Mouse (Mus musculus): ENCODE measurements at regions not wholly inside any gene's neighbourhood (a gene's known extent, or its start where the extent isn't known, plus 50 kb on each side); places are given as distances from the start of the nearest gene placed in this dataset.
A peak's percentile ranks its signal among the peaks of the same experiment; 100 is the strongest.

DNA sequence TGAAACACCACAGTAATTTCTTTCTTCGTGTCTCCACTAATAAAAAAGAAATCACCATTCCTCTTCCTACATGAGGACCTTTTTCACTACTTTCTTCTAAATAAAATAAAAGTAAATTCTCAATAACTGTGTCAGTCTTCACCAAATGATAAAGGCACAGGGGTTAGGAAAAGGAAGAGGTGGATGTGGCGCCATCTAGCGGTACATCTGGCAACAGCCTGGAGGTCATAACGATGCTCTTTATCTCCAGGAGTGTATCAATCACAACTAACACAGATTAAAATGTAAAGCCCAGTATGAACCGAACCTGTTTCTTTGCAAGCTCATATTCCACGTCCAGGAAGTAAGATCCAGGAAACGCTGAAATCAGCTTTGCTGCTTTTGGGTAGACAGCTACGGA lies 793.0 kb downstream of the Gm7489 start:
- no peak for TF ChIP-seq POLR2A (IDR thresholded peaks at IDR 0.05; ENCODE audit: control insufficient read depth, low read depth, low read length)
- peak; percentile 16; the same call in 1 of the 2 replicates for TF ChIP-seq CTCF (IDR thresholded peaks at IDR 0.05; ENCODE audit: control insufficient read depth, insufficient read depth, insufficient replicate concordance, low read depth, low read length)
- H3K4me3 ChIP-seq (ENCODE audit: control insufficient read depth, low read depth, low read length) = no peak overlapping the region
- H3K27me3 ChIP-seq (ENCODE audit: control insufficient read depth, insufficient read depth, low read length) = no peaks in the 10 kb centered on the region
- no peaks in the 10 kb centered on the region for H3K4me1 ChIP-seq (ENCODE audit: control insufficient read depth, insufficient read depth, low read length)
- H3K36me3 ChIP-seq (ENCODE audit: control insufficient read depth, insufficient read depth, low read length) = no peaks in the 10 kb centered on the region
- H3K27ac ChIP-seq (ENCODE audit: control insufficient read depth, insufficient read depth, low read depth, low read length) = no peak overlapping the region

Measured in testis, adult 2 months (tissue).